Mouse (Mus musculus) cerebellum, adult (tissue): ENCODE data around the gene Sim1.

ENCODE experiments used
- ATAC-seq: cut with Nextera tagmentation; 2 replicates; pipeline ENCODE4 v1.9.2; 2017; ENCODE audit warnings: mild to moderate bottlenecking, moderate library complexity, mixed read lengths; ENCODE audit not compliant: insufficient number of reproducible peaks, low FRiP score, low TSS enrichment

Gene Sim1

GRCm38 (mm10) chr10:51023308-51024279, 129.0 kb downstream of the Sim1 start:
- no peak for ATAC-seq
